Mouse (Mus musculus): Measurements from ENCODE around the gene Vmn1r91. TPM values are rescaled to one million over a fixed set of nuclear protein-coding genes. Genes with fewer than 3 reads are reported as not detected.
"Not testable (repeated sequence)": the region's sequence is repeated elsewhere in the genome, so short reads cannot be mapped to it uniquely, and the experiment has no call there.

Gene Vmn1r91
- polyA plus RNA-seq (2016; fragmentation: Nextera tagmentation; extraction: Ambion mirVana), result not detected in 2 replicates

DNA sequence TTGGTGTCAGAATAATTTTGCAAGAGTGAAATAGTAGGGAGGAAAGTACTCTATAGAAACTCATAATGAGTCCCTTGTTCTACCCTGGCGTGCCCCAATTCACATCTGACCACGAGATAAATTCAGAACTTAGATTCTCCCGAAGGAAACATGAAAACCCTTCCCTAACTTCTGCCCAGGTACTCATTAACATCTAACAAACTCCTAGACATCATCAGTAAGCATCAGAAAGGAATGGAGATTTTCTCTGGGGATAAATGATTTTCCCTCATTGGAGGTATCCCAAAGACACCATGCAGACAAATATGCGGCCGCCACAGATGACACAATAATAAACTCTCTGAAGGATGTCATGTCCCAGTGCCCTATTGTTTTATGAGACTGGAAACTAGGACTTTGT, at the start of gene Vmn1r91:
Vmn1r91 (plus strand) TSS at position 301 of the 400 bp plus-strand sequence.
- H3K9ac ChIP-seq (replicated peaks); H3K9me3 ChIP-seq; H3K36me3 ChIP-seq; H3K4me1 ChIP-seq (replicated peaks); ATAC-seq (ENCODE audit: insufficient number of reproducible peaks, insufficient read depth, low FRiP score, low TSS enrichment, low read depth); H3K27ac ChIP-seq; H3K4me2 ChIP-seq; H3K4me3 ChIP-seq (replicated peaks); H3K27me3 ChIP-seq: not testable (repeated sequence)
- 79% methylated on average over 5 of the region's 5 CpGs for WGBS

DNA sequence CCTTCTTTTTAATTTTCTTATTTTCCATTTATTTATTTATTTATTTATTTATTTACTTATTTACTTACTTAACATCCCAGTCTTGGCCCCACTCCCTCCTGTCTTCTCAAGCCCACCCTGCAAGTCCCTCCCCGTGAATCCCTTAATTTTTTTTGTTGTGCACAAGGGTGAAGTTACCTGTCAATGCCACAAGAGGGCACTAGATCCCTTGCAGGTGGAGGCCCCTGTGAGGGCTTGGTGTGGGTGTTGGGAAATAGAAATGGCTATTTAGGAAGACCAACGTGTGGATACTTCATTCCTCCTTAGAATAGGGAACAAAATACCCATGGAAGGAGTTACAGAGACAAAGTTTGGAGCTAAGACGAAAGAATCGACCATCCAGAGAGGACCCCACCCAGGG, 35.4 kb upstream of the Vmn1r91 start:
- H3K4me3 ChIP-seq (replicated peaks); H3K4me2 ChIP-seq; H3K27me3 ChIP-seq; H3K36me3 ChIP-seq; H3K4me1 ChIP-seq (replicated peaks); H3K27ac ChIP-seq; H3K9ac ChIP-seq (replicated peaks); ATAC-seq (ENCODE audit: insufficient number of reproducible peaks, insufficient read depth, low FRiP score, low TSS enrichment, low read depth): not testable (repeated sequence)
- H3K9me3 ChIP-seq, result peaks cover 14% of the 10 kb centered on the region; the same call in 1 of the 2 replicates
- WGBS, result 70% methylated on average over 4 of the region's 4 CpGs

DNA sequence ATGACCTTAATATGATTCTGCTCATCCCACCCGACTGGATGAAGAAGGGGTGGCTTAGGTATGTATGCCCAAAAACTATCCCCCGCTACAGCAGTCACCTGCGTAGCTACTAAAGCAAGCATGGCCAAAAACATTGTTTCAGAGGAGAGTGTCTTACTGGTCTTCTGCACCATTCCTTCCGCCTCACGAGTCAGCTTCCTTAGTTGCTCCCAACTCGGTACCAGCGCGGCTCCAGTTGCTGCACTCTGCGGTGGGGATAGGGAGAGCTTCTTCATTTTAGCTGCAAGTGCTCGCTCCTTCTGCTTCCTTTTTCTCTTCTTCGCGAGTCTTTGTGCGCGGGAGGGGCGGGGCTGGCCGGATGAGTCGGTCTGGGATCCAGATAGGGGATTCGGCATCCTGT, 21.4 kb upstream of the Vmn1r91 start:
- not testable (repeated sequence) for H3K4me2 ChIP-seq; H3K4me3 ChIP-seq (replicated peaks); H3K36me3 ChIP-seq; H3K27me3 ChIP-seq; H3K27ac ChIP-seq; H3K9me3 ChIP-seq; H3K9ac ChIP-seq (replicated peaks); ATAC-seq (ENCODE audit: insufficient number of reproducible peaks, insufficient read depth, low FRiP score, low TSS enrichment, low read depth); H3K4me1 ChIP-seq (replicated peaks)
- 65% methylated on average over 18 of the region's 18 CpGs for WGBS

DNA sequence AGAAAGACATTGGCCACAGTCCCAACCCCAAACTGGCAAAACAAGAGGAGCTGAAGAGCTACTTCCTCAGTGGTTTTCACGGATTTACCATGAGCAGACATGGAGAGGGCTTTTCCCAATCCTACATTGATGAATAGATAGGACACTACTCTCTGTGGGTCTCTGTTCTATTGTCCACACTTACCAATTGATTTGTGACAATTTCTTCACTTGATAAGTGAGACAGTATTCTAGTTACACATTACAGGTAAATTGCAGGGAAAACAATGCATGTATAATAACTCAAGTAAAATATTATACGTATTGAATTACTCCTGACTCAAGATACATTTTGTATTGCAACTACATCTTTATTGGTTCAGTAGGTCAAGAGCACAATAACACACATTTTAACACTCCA, 23.0 kb downstream of the Vmn1r91 start, which contains the start of gene Gm16442:
Gm16442 (minus strand) TSS at position 101 of the 400 bp plus-strand sequence.
- not testable (repeated sequence) for H3K27me3 ChIP-seq; H3K4me1 ChIP-seq (replicated peaks); ATAC-seq (ENCODE audit: insufficient number of reproducible peaks, insufficient read depth, low FRiP score, low TSS enrichment, low read depth); H3K4me2 ChIP-seq; H3K9ac ChIP-seq (replicated peaks); H3K9me3 ChIP-seq; H3K27ac ChIP-seq; H3K36me3 ChIP-seq; H3K4me3 ChIP-seq (replicated peaks)
- WGBS, result no CpG with 5 or more reads among the region's 2 CpGs

DNA sequence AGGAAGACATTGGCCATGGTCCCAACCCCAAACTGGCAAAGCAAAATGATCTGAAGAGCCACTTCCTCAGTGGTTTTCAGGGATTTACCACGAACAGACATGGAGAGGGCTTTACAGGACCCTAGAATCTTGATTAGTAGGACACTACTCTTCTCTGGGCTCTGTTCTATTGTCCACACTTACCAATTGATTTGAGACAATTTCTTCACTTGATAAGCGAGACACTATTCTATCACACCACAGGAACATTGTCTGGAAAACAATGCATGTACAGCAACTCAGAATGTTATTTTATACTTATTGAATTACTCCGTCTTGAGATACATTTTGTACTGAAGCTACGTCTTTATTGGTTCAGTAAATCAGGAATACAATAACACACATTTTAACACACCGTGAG, 39.5 kb downstream of the Vmn1r91 start, which contains the start of gene Vmn1r93:
Vmn1r93 (minus strand) TSS at position 101 of the 400 bp plus-strand sequence.
- not testable (repeated sequence) for H3K36me3 ChIP-seq; H3K9ac ChIP-seq (replicated peaks); H3K27me3 ChIP-seq; H3K4me1 ChIP-seq (replicated peaks); H3K4me2 ChIP-seq; ATAC-seq (ENCODE audit: insufficient number of reproducible peaks, insufficient read depth, low FRiP score, low TSS enrichment, low read depth); H3K9me3 ChIP-seq; H3K4me3 ChIP-seq (replicated peaks); H3K27ac ChIP-seq
- WGBS, result no CpG with 5 or more reads among the region's 5 CpGs

Other genes starting within 250 kb of the Vmn1r91 start
- gene Gm19345, start 247.7 kb upstream of the Vmn1r91 start, polyA plus RNA-seq (2016; fragmentation: Nextera tagmentation; extraction: Ambion mirVana), result 0.43 TPM in 1 of 2 replicates, not detected in the other
- gene Ceacam16, start 238.4 kb upstream of the Vmn1r91 start, polyA plus RNA-seq (2016; fragmentation: Nextera tagmentation; extraction: Ambion mirVana), result not detected in 2 replicates
- gene Ceacam19, start 211.7 kb upstream of the Vmn1r91 start, polyA plus RNA-seq (2016; fragmentation: Nextera tagmentation; extraction: Ambion mirVana), result not detected in 2 replicates
- 7.5 and 8.1 TPM in 2 replicates for gene Pvr, start 178.5 kb upstream of the Vmn1r91 start, polyA plus RNA-seq (2016; fragmentation: Nextera tagmentation; extraction: Ambion mirVana)
- 0.14 TPM in 1 of 2 replicates, not detected in the other for gene Igsf23, start 148.9 kb upstream of the Vmn1r91 start, polyA plus RNA-seq (2016; fragmentation: Nextera tagmentation; extraction: Ambion mirVana)
- gene Ceacam20, start 134.3 kb upstream of the Vmn1r91 start, polyA plus RNA-seq (2016; fragmentation: Nextera tagmentation; extraction: Ambion mirVana), result not detected in 2 replicates
- gene Nlrp9b, start 108.2 kb upstream of the Vmn1r91 start, polyA plus RNA-seq (2016; fragmentation: Nextera tagmentation; extraction: Ambion mirVana), result not detected in 2 replicates
- not detected in 2 replicates for gene Gm16442, start 22.9 kb downstream of the Vmn1r91 start, polyA plus RNA-seq (2016; fragmentation: Nextera tagmentation; extraction: Ambion mirVana)
- not detected in 2 replicates for gene Vmn1r93, start 39.4 kb downstream of the Vmn1r91 start, polyA plus RNA-seq (2016; fragmentation: Nextera tagmentation; extraction: Ambion mirVana)
- not detected in 2 replicates for gene Vmn1r94, start 68.7 kb downstream of the Vmn1r91 start, polyA plus RNA-seq (2016; fragmentation: Nextera tagmentation; extraction: Ambion mirVana)
- gene Vmn1r95, start 94.0 kb downstream of the Vmn1r91 start, polyA plus RNA-seq (2016; fragmentation: Nextera tagmentation; extraction: Ambion mirVana), result not detected in 2 replicates
- not detected in 2 replicates for gene Gm6164, start 105.9 kb downstream of the Vmn1r91 start, polyA plus RNA-seq (2016; fragmentation: Nextera tagmentation; extraction: Ambion mirVana)
- not detected in 2 replicates for gene Gm4498, start 134.1 kb downstream of the Vmn1r91 start, polyA plus RNA-seq (2016; fragmentation: Nextera tagmentation; extraction: Ambion mirVana)
- gene Gm5890, start 163.2 kb downstream of the Vmn1r91 start, polyA plus RNA-seq (2016; fragmentation: Nextera tagmentation; extraction: Ambion mirVana), result not detected in 2 replicates
- gene Gm4133, start 234.4 kb downstream of the Vmn1r91 start, polyA plus RNA-seq (2016; fragmentation: Nextera tagmentation; extraction: Ambion mirVana), result not detected in 2 replicates

All from limb, embryonic 12.5 days (tissue).